Mouse (Mus musculus) macrophage (primary cell): ENCODE data around the gene Fzd5. TPM values are rescaled to one million over a fixed set of nuclear protein-coding genes. Genes with fewer than 3 reads are reported as not detected.

Source experiments
- H3K27ac ChIP-seq: fragments of 350-480 bp; formaldehyde crosslinking; 2 replicates; pipeline ENCODE4 v1.9.0; 2021
- H3K36me3 ChIP-seq: fragments of 350-480 bp; formaldehyde crosslinking; 2 replicates; pipeline ENCODE4 v1.9.0; 2021; ENCODE audit errors: inconsistent target
- H3K4me3 ChIP-seq: fragments of 350-480 bp; formaldehyde crosslinking; 2 replicates; pipeline ENCODE4 v1.9.0; 2021; ENCODE audit errors: inconsistent target
- H3K79me2 ChIP-seq: fragments of 350-480 bp; formaldehyde crosslinking; 2 replicates; pipeline ENCODE4 v1.9.0; 2021; ENCODE audit errors: inconsistent target
- WGBS: methylation state at CpG from one replicate; pipeline ENCODE4 v1.1.7; 2026; ENCODE audit warnings: inconsistent platforms; ENCODE audit not compliant: missing documents; 5-methylcytosine and 5-hydroxymethylcytosine counted together
- polyA plus RNA-seq: library from polyadenylated mRNA; stranded (reverse); fragments of 250-400 nt; gene quantifications from 3 replicates; pipeline ENCODE4 v1.2.4, GENCODE M21; 2018; ENCODE audit warnings: inconsistent platforms

The Fzd5 gene
- polyA plus RNA-seq, 1 experiment from 2014 or later: 2.5 TPM

GRCm38 (mm10) chr1:64738661-64739082, 1.1 kb upstream of the Fzd5 start:
- Histone ChIP-seq H3K27ac (no peak overlapping the region), H3K36me3 (no peaks in the 10 kb centered on the region), H3K79me2 (peaks cover 5% of the 10 kb centered on the region; the same call in 1 of the 2 replicates), H3K4me3 (peak overlapping the region; percentile 37)
- 2% methylated on average over 14 of the region's 14 CpGs for WGBS

DNA sequence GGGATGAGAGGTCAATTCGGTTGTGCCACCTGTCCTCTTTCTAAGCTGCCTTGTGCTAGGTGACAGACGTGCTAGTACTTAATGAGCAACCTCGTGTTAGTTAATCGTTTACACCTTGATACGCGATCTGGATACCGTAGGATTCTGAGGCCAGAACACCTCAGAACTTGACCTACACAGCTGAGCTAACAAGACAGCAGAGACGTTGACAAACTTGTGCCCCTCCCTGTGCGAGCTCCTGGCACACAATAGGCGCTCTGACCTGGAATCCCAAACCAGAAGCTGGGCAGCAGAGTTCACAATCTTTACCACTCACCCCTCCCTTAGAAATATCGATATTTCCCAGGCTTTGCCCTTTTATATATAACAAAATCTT, 617 bp upstream of the Fzd5 start:
- Histone ChIP-seq H3K27ac (no peak overlapping the region), H3K36me3 (no peaks in the 10 kb centered on the region), H3K79me2 (peaks cover 5% of the 10 kb centered on the region; the same call in 1 of the 2 replicates), H3K4me3 (peak overlapping the region; percentile 37)
- under 1% methylated on average over 11 of the region's 11 CpGs for WGBS

DNA sequence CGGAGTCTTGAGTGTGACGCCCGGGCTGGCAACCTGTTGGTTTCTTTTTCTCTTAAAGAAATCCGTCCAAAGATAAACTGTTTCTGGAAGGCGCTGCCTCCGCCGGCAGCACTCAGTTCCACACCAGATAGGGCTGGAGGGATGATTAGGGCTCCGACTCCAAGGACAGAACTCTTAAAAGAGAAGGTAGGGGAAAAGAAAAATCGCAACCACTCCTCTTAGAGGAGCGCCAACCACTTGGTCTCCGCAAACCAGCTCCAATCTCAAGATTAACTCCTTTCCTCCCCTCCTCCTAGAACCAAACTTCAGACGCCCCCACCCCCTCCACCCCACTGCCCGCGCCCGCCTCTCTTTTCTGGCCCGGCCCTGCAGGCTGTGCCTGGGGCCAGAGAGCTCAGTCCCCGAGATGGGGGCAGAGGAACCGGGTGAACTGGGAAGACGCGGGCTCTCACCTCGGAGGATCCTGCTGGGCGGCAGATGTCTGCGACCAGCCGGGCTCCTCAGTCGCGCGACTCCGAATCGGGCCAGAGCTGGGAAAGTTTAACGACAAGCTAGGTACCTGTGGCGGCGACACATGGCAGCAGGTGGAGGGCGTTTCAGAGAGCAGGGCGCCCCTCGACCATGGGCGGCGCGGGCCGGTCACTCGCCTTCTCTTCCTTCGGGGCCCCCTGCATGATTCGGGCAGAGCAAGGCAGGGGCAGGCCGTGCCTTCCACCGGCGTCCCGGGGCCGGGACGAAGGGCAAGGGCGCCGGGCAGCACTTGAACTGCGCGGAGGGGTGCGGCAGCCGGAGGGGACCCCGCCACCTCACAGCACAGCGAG, 660 bp downstream of the Fzd5 start:
- H3K36me3 ChIP-seq: no peaks in the 10 kb centered on the region
- H3K79me2 ChIP-seq: peaks cover 5% of the 10 kb centered on the region; the same call in 1 of the 2 replicates
- H3K4me3 ChIP-seq: peak overlapping the region; percentile 63
- 2% methylated on average over 52 of the region's 56 CpGs for WGBS
- no peak overlapping the region for H3K27ac ChIP-seq

DNA sequence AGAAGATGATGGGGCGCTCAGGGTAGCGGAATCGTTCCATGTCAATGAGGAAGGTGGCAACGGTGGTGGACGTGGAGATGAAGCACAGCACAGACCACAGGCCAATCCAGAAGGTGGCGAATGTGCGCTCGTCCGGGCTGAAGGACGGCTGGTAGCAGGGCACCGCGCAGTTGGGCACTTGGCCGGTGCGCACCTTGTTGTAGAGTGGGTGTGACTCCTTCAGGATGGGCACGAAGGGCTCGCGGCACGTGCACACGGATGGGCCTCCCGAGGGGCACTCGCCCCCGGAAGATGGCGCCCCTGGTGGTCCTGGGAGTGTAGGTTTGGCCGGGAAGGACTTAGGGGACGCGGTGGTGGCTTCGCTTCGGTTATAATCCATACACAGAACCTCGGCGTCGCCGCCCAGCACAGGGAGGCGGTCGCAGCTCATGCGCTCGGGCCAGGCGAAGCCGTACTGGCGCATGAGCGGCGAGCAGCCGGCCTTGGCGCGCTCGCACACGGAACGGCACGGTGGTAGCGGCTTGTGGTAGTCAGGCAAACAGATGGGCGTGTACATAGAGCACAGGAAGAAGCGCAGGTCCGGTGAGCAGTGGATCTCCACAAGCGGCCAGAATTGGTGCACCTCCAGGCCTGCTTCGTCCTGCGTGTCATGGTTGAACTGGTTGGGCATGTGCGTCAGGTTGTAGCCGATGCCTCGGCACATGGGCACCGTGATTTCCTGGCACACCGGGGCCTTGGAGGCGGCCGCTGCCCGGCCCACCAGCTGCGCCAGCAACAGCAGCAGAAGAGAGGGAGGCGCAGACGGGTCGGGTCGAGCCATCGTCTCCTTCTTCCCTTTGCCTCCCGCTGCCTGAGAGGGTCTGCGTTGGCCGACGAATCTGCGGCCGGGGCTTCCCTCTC, 1.5 kb downstream of the Fzd5 start:
- Histone ChIP-seq H3K27ac (no peak overlapping the region), H3K36me3 (no peaks in the 10 kb centered on the region), H3K79me2 (peaks cover 5% of the 10 kb centered on the region; the same call in 1 of the 2 replicates), H3K4me3 (peak overlapping the region; percentile 63)
- WGBS: 15% methylated on average over 74 of the region's 75 CpGs

DNA sequence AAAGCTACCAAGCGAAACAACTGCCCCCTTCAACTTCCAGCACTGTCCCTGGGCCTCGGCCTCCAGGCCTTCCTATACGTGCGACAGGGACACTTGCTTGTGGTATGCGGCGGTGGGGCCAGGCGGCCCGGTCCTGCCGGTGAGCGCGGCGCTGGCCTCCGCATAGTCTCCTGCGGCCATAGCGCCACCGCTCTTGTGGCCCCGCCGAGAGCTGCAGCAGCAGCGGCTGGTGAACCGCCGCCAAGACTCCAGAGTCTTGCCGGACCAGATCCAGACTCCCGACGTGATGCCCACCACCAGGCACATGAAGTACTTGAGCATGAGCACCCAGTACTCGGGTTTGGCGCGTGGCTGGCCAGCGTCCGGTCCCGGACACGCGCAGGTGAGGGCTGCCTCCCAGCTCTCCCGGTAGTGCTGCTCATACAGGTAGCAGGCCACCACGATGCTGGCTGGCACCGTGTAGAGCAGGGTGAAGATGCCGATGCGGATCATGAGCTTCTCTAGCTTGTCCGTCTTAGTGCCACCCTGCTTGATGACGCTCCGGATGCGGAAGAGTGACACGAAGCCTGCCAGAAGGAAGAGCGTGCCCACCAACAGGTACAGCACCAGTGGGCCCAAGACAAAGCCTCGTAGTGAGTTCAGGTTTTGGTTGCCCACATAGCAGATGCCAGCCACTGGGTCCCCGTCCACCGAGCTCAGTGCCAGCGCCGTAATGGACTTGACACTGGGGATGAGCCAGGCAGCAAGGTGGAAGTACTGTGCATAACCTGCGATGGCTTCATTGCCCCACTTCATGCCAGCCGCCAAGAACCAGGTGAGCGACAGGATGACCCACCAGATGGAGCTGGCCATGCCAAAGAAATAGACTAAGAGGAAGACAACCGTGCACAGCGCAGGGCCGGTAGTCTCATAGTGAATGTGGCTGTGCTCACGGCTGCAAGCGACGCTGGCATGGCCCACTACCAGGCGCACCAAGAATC, 2.5 kb downstream of the Fzd5 start:
- WGBS: 76% methylated on average over 49 of the region's 58 CpGs

GRCm38 (mm10) chr1:64733453-64734245, 3.9 kb downstream of the Fzd5 start:
- Histone ChIP-seq H3K4me3 (no peak overlapping the region), H3K27ac (no peak overlapping the region), H3K36me3 (no peaks in the 10 kb centered on the region), H3K79me2 (peaks cover 5% of the 10 kb centered on the region; the same call in 1 of the 2 replicates)
- 92% methylated on average over 8 of the region's 11 CpGs for WGBS

More for the DNA sequence above, 2.5 kb downstream of the Fzd5 start:
- Histone ChIP-seq H3K79me2 (peaks cover 5% of the 10 kb centered on the region; the same call in 1 of the 2 replicates), H3K36me3 (no peaks in the 10 kb centered on the region), H3K27ac (no peak overlapping the region), H3K4me3 (no peak overlapping the region)

GRCm38 (mm10) chr1:64732637-64733200, 4.8 kb downstream of the Fzd5 start:
- WGBS: 85% methylated on average over 7 of the region's 7 CpGs
- H3K4me3 ChIP-seq: no peak overlapping the region
- H3K79me2 ChIP-seq: peaks cover 5% of the 10 kb centered on the region; the same call in 1 of the 2 replicates
- H3K27ac ChIP-seq: no peak overlapping the region
- H3K36me3 ChIP-seq: peaks cover 4% of the 10 kb centered on the region; the same call in 1 of the 2 replicates

DNA sequence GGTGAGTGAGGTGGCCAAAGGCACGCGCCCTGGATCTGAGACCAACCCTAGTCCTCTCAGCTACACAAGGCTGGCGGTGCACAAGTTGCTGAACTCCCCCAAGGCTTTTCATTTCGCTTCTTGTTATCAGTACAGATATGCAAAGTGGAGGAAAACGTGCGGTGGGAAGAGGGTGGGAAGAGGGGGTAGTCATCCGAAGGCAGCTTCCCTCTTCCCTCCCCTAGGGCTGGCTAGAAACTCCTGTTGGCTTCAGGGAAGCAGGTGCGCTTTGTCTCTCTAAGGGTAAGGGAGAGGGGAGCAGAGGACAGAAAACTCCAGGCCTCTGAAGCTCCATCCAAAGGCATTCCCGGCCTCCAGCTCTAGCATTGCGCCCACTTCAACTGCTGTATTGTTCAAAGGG, 5.4 kb downstream of the Fzd5 start:
- peaks cover 5% of the 10 kb centered on the region; the same call in 1 of the 2 replicates for H3K79me2 ChIP-seq
- H3K27ac ChIP-seq: no peak overlapping the region
- H3K4me3 ChIP-seq: no peak overlapping the region
- peaks cover 4% of the 10 kb centered on the region; the same call in 1 of the 2 replicates for H3K36me3 ChIP-seq
- 93% methylated on average over 10 of the region's 10 CpGs for WGBS

- WGBS: 89% methylated on average over 15 of the region's 16 CpGs
- Histone ChIP-seq H3K79me2 (peaks cover 5% of the 10 kb centered on the region; the same call in 1 of the 2 replicates), H3K4me3 (no peak overlapping the region), H3K27ac (no peak overlapping the region), H3K36me3 (peaks cover 4% of the 10 kb centered on the region; the same call in 1 of the 2 replicates)
Observed at GRCm38 (mm10) chr1:64731341-64732020, 6.1 kb downstream of the Fzd5 start.

DNA sequence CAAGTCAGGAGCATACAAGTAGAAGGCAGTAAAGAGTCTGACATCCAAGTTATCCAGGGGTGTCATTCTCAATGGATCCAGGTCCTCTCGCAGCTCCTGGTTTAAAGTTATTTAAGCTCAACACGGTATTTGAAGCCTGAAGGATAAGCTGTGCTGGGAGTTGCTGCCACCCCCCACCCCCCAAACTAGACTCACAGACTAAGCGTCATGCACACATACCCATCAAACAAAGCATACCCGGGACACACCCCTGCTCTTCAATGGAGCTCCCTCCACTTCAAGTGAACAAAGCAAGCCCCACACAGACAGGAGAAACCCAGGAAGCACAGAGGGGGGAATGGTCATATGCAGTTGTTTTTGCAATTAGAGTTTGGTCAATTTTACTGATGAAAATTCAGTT, 7.5 kb downstream of the Fzd5 start:
- WGBS: 96% methylated on average over 4 of the region's 4 CpGs
- Histone ChIP-seq H3K4me3 (no peak overlapping the region), H3K36me3 (peaks cover 4% of the 10 kb centered on the region; the same call in 1 of the 2 replicates), H3K27ac (no peak overlapping the region), H3K79me2 (no peaks in the 10 kb centered on the region; the same call in 1 of the 2 replicates)

GRCm38 (mm10) chr1:64721034-64721587, 16.4 kb downstream of the Fzd5 start:
- WGBS: 95% methylated on average over 10 of the region's 10 CpGs
- Histone ChIP-seq H3K27ac (no peak overlapping the region), H3K4me3 (no peak overlapping the region), H3K79me2 (no peaks in the 10 kb centered on the region), H3K36me3 (no peaks in the 10 kb centered on the region)

DNA sequence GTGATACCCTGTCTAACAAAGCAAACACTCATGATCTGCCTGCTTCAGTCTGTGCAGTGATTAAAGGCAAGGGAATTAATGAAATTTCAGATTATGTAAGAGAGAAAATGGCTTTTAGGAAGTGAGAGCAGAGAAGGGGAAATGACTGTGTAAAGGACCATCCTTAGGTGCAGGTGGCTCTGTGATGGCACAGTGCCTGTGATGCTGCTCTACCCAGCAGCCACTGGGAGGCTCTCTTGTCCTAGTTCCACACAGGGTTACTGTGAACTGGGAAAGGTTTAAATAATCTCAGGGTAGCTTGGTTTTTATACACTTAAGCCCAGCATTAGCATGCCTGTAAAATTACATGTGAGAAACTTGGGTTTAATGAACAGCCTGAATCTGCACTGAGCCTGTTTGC, 20.0 kb downstream of the Fzd5 start:
- Histone ChIP-seq H3K79me2 (no peaks in the 10 kb centered on the region), H3K36me3 (no peaks in the 10 kb centered on the region), H3K4me3 (no peak overlapping the region), H3K27ac (no peak overlapping the region)
